Mouse (Mus musculus): Measurements from ENCODE around the gene Vps52. TPM values are rescaled to one million over a fixed set of nuclear protein-coding genes. Genes with fewer than 3 reads are reported as not detected.
A peak's percentile ranks its signal among the peaks of the same experiment; 100 is the strongest.

The Vps52 gene
- polyA plus RNA-seq (2015; fragmentation: Nextera tagmentation; extraction: Ambion mirVana): 48.0 and 53.5 TPM in 2 replicates

GRCm38 (mm10) chr17:33955555-33956214 is at the start of gene Vps52, which contains the start of gene Rps18:
Vps52 (plus strand) TSS chr17:33955812.
Rps18 (minus strand) TSS chr17:33956001.
- Histone ChIP-seq H3K4me3 (replicated peaks) (peak within 1 kb of the TSS; percentile 75), H3K9me3 (replicated peaks) (no peaks in the 10 kb centered on the region), H3K27me3 (no peaks in the 10 kb centered on the region), H3K9ac (peak within 1 kb of the TSS; percentile 89), H3K4me1 (peaks cover 48% of the 10 kb centered on the region), H3K4me2 (peak within 1 kb of the TSS; percentile 86), H3K36me3 (peaks cover 57% of the 10 kb centered on the region), H3K27ac (peak within 1 kb of the TSS; percentile 94)
- ATAC-seq (replicated peaks; ENCODE audit: low FRiP score): peak; percentile 78
- WGBS: under 1% methylated on average over 50 of the region's 50 CpGs

GRCm38 (mm10) chr17:33908331-33909076 is 47.1 kb upstream of the Vps52 start:
- peak; percentile 63 for ATAC-seq (replicated peaks; ENCODE audit: low FRiP score)
- H3K4me1 ChIP-seq: peaks cover 40% of the 10 kb centered on the region
- under 1% methylated on average over 44 of the region's 44 CpGs for WGBS

GRCm38 (mm10) chr17:33909077-33909868 is 46.3 kb upstream of the Vps52 start, which contains the start of gene Daxx:
Daxx (plus strand) TSS chr17:33909414.
- Histone ChIP-seq H3K4me2 (peak within 1 kb of the TSS; percentile 98), H3K27ac (peak within 1 kb of the TSS; percentile 94), H3K36me3 (peaks cover 35% of the 10 kb centered on the region), H3K4me1 (peaks cover 40% of the 10 kb centered on the region), H3K4me3 (replicated peaks) (peak within 1 kb of the TSS; percentile 66), H3K9ac (peak within 1 kb of the TSS; percentile 77), H3K27me3 (no peaks in the 10 kb centered on the region), H3K9me3 (replicated peaks) (no peaks in the 10 kb centered on the region)
- WGBS: under 1% methylated on average over 68 of the region's 68 CpGs
- peak; percentile 96 for ATAC-seq (replicated peaks; ENCODE audit: low FRiP score)

More at GRCm38 (mm10) chr17:33908331-33909076, 47.1 kb upstream of the Vps52 start:
- H3K4me2 ChIP-seq: peak overlapping the region; percentile 98
- peak overlapping the region; percentile 94 for H3K27ac ChIP-seq
- no peaks in the 10 kb centered on the region for H3K9me3 ChIP-seq (replicated peaks)
- H3K9ac ChIP-seq: peak overlapping the region; percentile 68
- H3K36me3 ChIP-seq: peaks cover 27% of the 10 kb centered on the region
- H3K27me3 ChIP-seq: no peaks in the 10 kb centered on the region
- H3K4me3 ChIP-seq (replicated peaks): peak overlapping the region; percentile 66

GRCm38 (mm10) chr17:33909869-33910250 is 45.8 kb upstream of the Vps52 start:
- no peaks in the 10 kb centered on the region for H3K9me3 ChIP-seq (replicated peaks)
- H3K36me3 ChIP-seq: peaks cover 40% of the 10 kb centered on the region
- 0 out of 2 replicates have a peak, but pooled peaks have one; percentile 6 for ATAC-seq (replicated peaks; ENCODE audit: low FRiP score)
- peak overlapping the region; percentile 98 for H3K4me2 ChIP-seq
- no peaks in the 10 kb centered on the region for H3K27me3 ChIP-seq
- WGBS: under 1% methylated on average over 14 of the region's 14 CpGs
- peaks cover 42% of the 10 kb centered on the region for H3K4me1 ChIP-seq
- H3K4me3 ChIP-seq (replicated peaks): peak overlapping the region; percentile 66
- peak overlapping the region; percentile 84 for H3K27ac ChIP-seq
- peak overlapping the region; percentile 77 for H3K9ac ChIP-seq

GRCm38 (mm10) chr17:33910346-33911051 is 45.1 kb upstream of the Vps52 start:
- peaks cover 48% of the 10 kb centered on the region for H3K4me1 ChIP-seq
- no peaks in the 10 kb centered on the region for H3K9me3 ChIP-seq (replicated peaks)
- H3K36me3 ChIP-seq: peaks cover 45% of the 10 kb centered on the region
- ATAC-seq (replicated peaks; ENCODE audit: low FRiP score): no peak
- peak overlapping the region; percentile 77 for H3K9ac ChIP-seq
- no peaks in the 10 kb centered on the region for H3K27me3 ChIP-seq
- H3K4me3 ChIP-seq (replicated peaks): peak overlapping the region; percentile 66
- 41% methylated on average over 11 of the region's 11 CpGs for WGBS
- peak overlapping the region; percentile 84 for H3K27ac ChIP-seq
- H3K4me2 ChIP-seq: peak overlapping the region; percentile 98

- Histone ChIP-seq H3K9me3 (replicated peaks) (no peaks in the 10 kb centered on the region), H3K4me2 (peak overlapping the region; percentile 98), H3K9ac (0 out of 2 replicates have a peak overlapping the region, but pooled peaks have one; percentile 5), H3K4me1 (peaks cover 49% of the 10 kb centered on the region), H3K4me3 (replicated peaks) (peak overlapping the region; percentile 14), H3K27ac (peak overlapping the region; percentile 51), H3K27me3 (no peaks in the 10 kb centered on the region), H3K36me3 (peaks cover 45% of the 10 kb centered on the region)
- WGBS: 62% methylated on average over 31 of the region's 31 CpGs
- no peak for ATAC-seq (replicated peaks; ENCODE audit: low FRiP score)
Measured at GRCm38 (mm10) chr17:33911052-33911812, 44.4 kb upstream of the Vps52 start.

- peak overlapping the region; percentile 5; the same call in 1 of the 2 replicates for H3K9ac ChIP-seq
- H3K36me3 ChIP-seq: peaks cover 45% of the 10 kb centered on the region
- peak overlapping the region; percentile 14 for H3K4me3 ChIP-seq (replicated peaks)
- H3K27ac ChIP-seq: peak overlapping the region; percentile 51
- ATAC-seq (replicated peaks; ENCODE audit: low FRiP score): no peak
- no peaks in the 10 kb centered on the region for H3K27me3 ChIP-seq
- WGBS: 49% methylated on average over 28 of the region's 28 CpGs
- H3K4me2 ChIP-seq: peak overlapping the region; percentile 98
- H3K9me3 ChIP-seq (replicated peaks): no peaks in the 10 kb centered on the region
- H3K4me1 ChIP-seq: peaks cover 55% of the 10 kb centered on the region
Measured at GRCm38 (mm10) chr17:33911813-33912414, 43.7 kb upstream of the Vps52 start.

GRCm38 (mm10) chr17:33913264-33913663 is 42.3 kb upstream of the Vps52 start:
- 89% methylated on average over 10 of the region's 10 CpGs for WGBS
- Histone ChIP-seq H3K9me3 (replicated peaks) (no peaks in the 10 kb centered on the region), H3K27me3 (no peaks in the 10 kb centered on the region), H3K9ac (no peak overlapping the region), H3K36me3 (peaks cover 51% of the 10 kb centered on the region), H3K4me1 (peaks cover 60% of the 10 kb centered on the region), H3K4me2 (no peak overlapping the region), H3K27ac (no peak overlapping the region), H3K4me3 (replicated peaks) (no peak overlapping the region)
- no peak for ATAC-seq (replicated peaks; ENCODE audit: low FRiP score)

GRCm38 (mm10) chr17:33913905-33914304 is 41.7 kb upstream of the Vps52 start:
- H3K27ac ChIP-seq: no peak overlapping the region
- no peak overlapping the region for H3K4me3 ChIP-seq (replicated peaks)
- no peak overlapping the region for H3K4me2 ChIP-seq
- H3K27me3 ChIP-seq: no peaks in the 10 kb centered on the region
- H3K36me3 ChIP-seq: peaks cover 54% of the 10 kb centered on the region
- peaks cover 63% of the 10 kb centered on the region for H3K4me1 ChIP-seq
- no peak overlapping the region for H3K9ac ChIP-seq
- ATAC-seq (replicated peaks; ENCODE audit: low FRiP score): no peak
- 93% methylated on average over 8 of the region's 8 CpGs for WGBS
- H3K9me3 ChIP-seq (replicated peaks): no peaks in the 10 kb centered on the region

GRCm38 (mm10) chr17:33914969-33915391 is 40.6 kb upstream of the Vps52 start:
- Histone ChIP-seq H3K4me1 (peaks cover 72% of the 10 kb centered on the region), H3K36me3 (peaks cover 54% of the 10 kb centered on the region), H3K4me3 (replicated peaks) (peak overlapping the region; percentile 64; the same call in 1 of the 2 replicates), H3K27ac (peak overlapping the region; percentile 10; the same call in 1 of the 2 replicates), H3K9me3 (replicated peaks) (no peaks in the 10 kb centered on the region), H3K27me3 (no peaks in the 10 kb centered on the region), H3K9ac (no peak overlapping the region), H3K4me2 (peak overlapping the region; percentile 62)
- ATAC-seq (replicated peaks; ENCODE audit: low FRiP score): no peak
- 79% methylated on average over 13 of the region's 13 CpGs for WGBS
